Mouse (Mus musculus): ENCODE data around the gene Cox6b1. TPM values are rescaled to one million over a fixed set of nuclear protein-coding genes. Genes with fewer than 3 reads are reported as not detected.

The Cox6b1 gene
- polyA plus RNA-seq, 1 experiment from 2014 or later, result 774 TPM

Small RNA genes within 50 kb of the gene (microRNA-seq; reads per million reads assigned to microRNA genes)
- not detected for gene Mir3569

Other genes with a start within 250 kb of the Cox6b1 start
- 10.4 and 12.1 TPM in 2 replicates for gene Tyrobp, start 212.4 kb downstream of the Cox6b1 start, polyA plus RNA-seq (2016; fragmentation: Nextera tagmentation; extraction: Ambion mirVana)
- 0.38 TPM in 1 of 2 replicates, not detected in the other for gene Hcst, start 206.3 kb downstream of the Cox6b1 start, polyA plus RNA-seq (2016; fragmentation: Nextera tagmentation; extraction: Ambion mirVana)
- gene Nfkbid, start 204.4 kb downstream of the Cox6b1 start, polyA plus RNA-seq (2016; fragmentation: Nextera tagmentation; extraction: Ambion mirVana), result 1.3 and 1.5 TPM in 2 replicates
- 25.4 and 33.7 TPM in 2 replicates for gene Aplp1, start 180.6 kb downstream of the Cox6b1 start, polyA plus RNA-seq (2016; fragmentation: Nextera tagmentation; extraction: Ambion mirVana)
- gene Kirrel2, start 168.5 kb downstream of the Cox6b1 start, polyA plus RNA-seq (2016; fragmentation: Nextera tagmentation; extraction: Ambion mirVana), result 0.29 and 0.52 TPM in 2 replicates
- 0.07 TPM in 1 of 2 replicates, not detected in the other for gene Nphs1, start 167.8 kb downstream of the Cox6b1 start, polyA plus RNA-seq (2016; fragmentation: Nextera tagmentation; extraction: Ambion mirVana)
- gene Prodh2, start 132.5 kb downstream of the Cox6b1 start, polyA plus RNA-seq (2016; fragmentation: Nextera tagmentation; extraction: Ambion mirVana), result not detected in 2 replicates
- 29.7 and 31.9 TPM in 2 replicates for gene Arhgap33, start 91.1 kb downstream of the Cox6b1 start, polyA plus RNA-seq (2016; fragmentation: Nextera tagmentation; extraction: Ambion mirVana)
- 4.3 and 4.6 TPM in 2 replicates for gene Hspb6, start 74.0 kb downstream of the Cox6b1 start, polyA plus RNA-seq (2016; fragmentation: Nextera tagmentation; extraction: Ambion mirVana)
- 15.2 and 16.1 TPM in 2 replicates for gene Proser3, start 73.9 kb downstream of the Cox6b1 start, polyA plus RNA-seq (2016; fragmentation: Nextera tagmentation; extraction: Ambion mirVana)
- 40.7 and 44.2 TPM in 2 replicates for gene Lin37, start 66.3 kb downstream of the Cox6b1 start, polyA plus RNA-seq (2016; fragmentation: Nextera tagmentation; extraction: Ambion mirVana)
- 96.1 and 96.7 TPM in 2 replicates for gene U2af1l4, start 62.9 kb downstream of the Cox6b1 start, polyA plus RNA-seq (2016; fragmentation: Nextera tagmentation; extraction: Ambion mirVana)
- gene Gm49396, start 62.8 kb downstream of the Cox6b1 start, polyA plus RNA-seq (2016; fragmentation: Nextera tagmentation; extraction: Ambion mirVana), result 16.1 and 16.3 TPM in 2 replicates
- 124 and 126 TPM in 2 replicates for gene Psenen, start 62.5 kb downstream of the Cox6b1 start, polyA plus RNA-seq (2016; fragmentation: Nextera tagmentation; extraction: Ambion mirVana)
- gene Igflr1, start 60.7 kb downstream of the Cox6b1 start, polyA plus RNA-seq (2016; fragmentation: Nextera tagmentation; extraction: Ambion mirVana), result 5.9 and 7.1 TPM in 2 replicates
- gene Kmt2b, start 37.4 kb downstream of the Cox6b1 start, polyA plus RNA-seq (2016; fragmentation: Nextera tagmentation; extraction: Ambion mirVana), result 10.1 and 10.4 TPM in 2 replicates
- 0.09 and 0.20 TPM in 2 replicates for gene Zbtb32, start 27.2 kb downstream of the Cox6b1 start, polyA plus RNA-seq (2016; fragmentation: Nextera tagmentation; extraction: Ambion mirVana)
- gene Upk1a, start 13.3 kb downstream of the Cox6b1 start, polyA plus RNA-seq (2016; fragmentation: Nextera tagmentation; extraction: Ambion mirVana), result 0.68 and 0.71 TPM in 2 replicates
- gene Etv2, start 9.7 kb upstream of the Cox6b1 start, polyA plus RNA-seq (2016; fragmentation: Nextera tagmentation; extraction: Ambion mirVana), result 0.30 TPM in 1 of 2 replicates, not detected in the other
- 119 and 129 TPM in 2 replicates for gene Rbm42, start 24.2 kb upstream of the Cox6b1 start, polyA plus RNA-seq (2016; fragmentation: Nextera tagmentation; extraction: Ambion mirVana)
- 90.2 and 91.9 TPM in 2 replicates for gene Haus5, start 38.8 kb upstream of the Cox6b1 start, polyA plus RNA-seq (2016; fragmentation: Nextera tagmentation; extraction: Ambion mirVana)
- gene Pmis2, start 45.5 kb upstream of the Cox6b1 start, polyA plus RNA-seq (2016; fragmentation: Nextera tagmentation; extraction: Ambion mirVana), result not detected in 2 replicates
- not detected in 2 replicates for gene 2200002J24Rik, start 72.8 kb upstream of the Cox6b1 start, polyA plus RNA-seq (2016; fragmentation: Nextera tagmentation; extraction: Ambion mirVana)
- gene Atp4a, start 86.1 kb upstream of the Cox6b1 start, polyA plus RNA-seq (2016; fragmentation: Nextera tagmentation; extraction: Ambion mirVana), result 1.1 and 1.4 TPM in 2 replicates
- gene Tmem147, start 103.4 kb upstream of the Cox6b1 start, polyA plus RNA-seq (2016; fragmentation: Nextera tagmentation; extraction: Ambion mirVana), result 154 and 158 TPM in 2 replicates
- gene Gapdhs, start 117.5 kb upstream of the Cox6b1 start, polyA plus RNA-seq (2016; fragmentation: Nextera tagmentation; extraction: Ambion mirVana), result 0.16 and 0.48 TPM in 2 replicates
- gene Sbsn, start 125.3 kb upstream of the Cox6b1 start, polyA plus RNA-seq (2016; fragmentation: Nextera tagmentation; extraction: Ambion mirVana), result 0.73 and 1.0 TPM in 2 replicates
- gene Dmkn, start 137.6 kb upstream of the Cox6b1 start, polyA plus RNA-seq (2016; fragmentation: Nextera tagmentation; extraction: Ambion mirVana), result not detected in 2 replicates
- gene Krtdap, start 161.7 kb upstream of the Cox6b1 start, polyA plus RNA-seq (2016; fragmentation: Nextera tagmentation; extraction: Ambion mirVana), result not detected in 2 replicates
- not detected in 2 replicates for gene Ffar2, start 197.6 kb upstream of the Cox6b1 start, polyA plus RNA-seq (2016; fragmentation: Nextera tagmentation; extraction: Ambion mirVana)
- gene Ffar3, start 230.0 kb upstream of the Cox6b1 start, polyA plus RNA-seq (2016; fragmentation: Nextera tagmentation; extraction: Ambion mirVana), result not detected in 2 replicates
- gene Ffar1, start 235.4 kb upstream of the Cox6b1 start, polyA plus RNA-seq (2016; fragmentation: Nextera tagmentation; extraction: Ambion mirVana), result not detected in 2 replicates